Mouse (Mus musculus): ENCODE measurements around the gene Cracr2b.

Cracr2b gene

GRCm38 (mm10) chr7:141460391-141461113 lies at the start of gene Cracr2b:
Gene Cracr2b, plus strand, starts transcription at chr7:141461094.
- DNase-seq, result no peak

GRCm38 (mm10) chr7:141411667-141412066 lies 49.2 kb upstream of the Cracr2b start:
- DNase-seq, result no peak

- DNase-seq, result no peak
These were observed 47.6 kb upstream of the Cracr2b start for GRCm38 (mm10) chr7:141413331-141413730.

- DNase-seq, result peak; percentile 100
These were observed 46.9 kb upstream of the Cracr2b start, which contains the start of gene Gatd1 for GRCm38 (mm10) chr7:141413809-141414584. Gene Gatd1, minus strand, starts transcription at chr7:141414136.

- no peak for DNase-seq
These were observed 44.6 kb upstream of the Cracr2b start for GRCm38 (mm10) chr7:141416144-141416841.

GRCm38 (mm10) chr7:141417731-141418681 lies 42.9 kb upstream of the Cracr2b start:
- no peak for DNase-seq

GRCm38 (mm10) chr7:141418970-141419369 lies 41.9 kb upstream of the Cracr2b start:
- DNase-seq, result peak; percentile 51

- DNase-seq, result no peak
These were observed 40.7 kb upstream of the Cracr2b start for GRCm38 (mm10) chr7:141420030-141420702.

- DNase-seq, result no peak
These were observed 37.1 kb upstream of the Cracr2b start for GRCm38 (mm10) chr7:141423811-141424210.

GRCm38 (mm10) chr7:141426948-141427730 lies 33.8 kb upstream of the Cracr2b start:
- DNase-seq, result no peak

- no peak for DNase-seq
These were observed 32.2 kb upstream of the Cracr2b start for GRCm38 (mm10) chr7:141428701-141429100.

- peak; percentile 44 for DNase-seq
These were observed 31.6 kb upstream of the Cracr2b start, which contains the start of gene Cend1 for GRCm38 (mm10) chr7:141429310-141429709. Gene Cend1, minus strand, starts transcription at chr7:141429491.

- DNase-seq, result no peak
These were observed 30.9 kb upstream of the Cracr2b start for GRCm38 (mm10) chr7:141429840-141430584.

- DNase-seq, result no peak
These were observed 30.2 kb upstream of the Cracr2b start for GRCm38 (mm10) chr7:141430585-141431240.

GRCm38 (mm10) chr7:141431434-141432185 lies 29.3 kb upstream of the Cracr2b start:
- no peak for DNase-seq

GRCm38 (mm10) chr7:141432186-141432611 lies 28.7 kb upstream of the Cracr2b start:
- DNase-seq, result no peak

GRCm38 (mm10) chr7:141432741-141433516 lies 28.0 kb upstream of the Cracr2b start:
- DNase-seq, result peak; percentile 72

All from kidney, postnatal 14 days (tissue).